Mouse (Mus musculus) neutrophil, adult 5-6 weeks (primary cell): ENCODE measurements around the gene Anks3. TPM values are rescaled to one million over a fixed set of nuclear protein-coding genes. Genes with fewer than 3 reads are reported as not detected.
A peak's percentile ranks its signal among the peaks of the same experiment; 100 is the strongest.

ENCODE experiments used
- ATAC-seq: fragments of 151-379, 151-347 bp; 2 replicates; pipeline ENCODE4 v1.8.0; 2017; ENCODE audit warnings: mild to moderate bottlenecking, moderate TSS enrichment; ENCODE audit not compliant: insufficient number of reproducible peaks, poor library complexity, low FRiP score, severe bottlenecking; ENCODE audit errors: extremely low read depth
- total RNA-seq: library from RNA; stranded (forward); fragments of 200-1000 nt; gene quantifications from 2 replicates; pipeline ENCODE4 v1.2.3, GENCODE M21; 2017

Anks3 gene
- total RNA-seq, 1 experiment from 2014 or later, result 84.8 TPM

DNA sequence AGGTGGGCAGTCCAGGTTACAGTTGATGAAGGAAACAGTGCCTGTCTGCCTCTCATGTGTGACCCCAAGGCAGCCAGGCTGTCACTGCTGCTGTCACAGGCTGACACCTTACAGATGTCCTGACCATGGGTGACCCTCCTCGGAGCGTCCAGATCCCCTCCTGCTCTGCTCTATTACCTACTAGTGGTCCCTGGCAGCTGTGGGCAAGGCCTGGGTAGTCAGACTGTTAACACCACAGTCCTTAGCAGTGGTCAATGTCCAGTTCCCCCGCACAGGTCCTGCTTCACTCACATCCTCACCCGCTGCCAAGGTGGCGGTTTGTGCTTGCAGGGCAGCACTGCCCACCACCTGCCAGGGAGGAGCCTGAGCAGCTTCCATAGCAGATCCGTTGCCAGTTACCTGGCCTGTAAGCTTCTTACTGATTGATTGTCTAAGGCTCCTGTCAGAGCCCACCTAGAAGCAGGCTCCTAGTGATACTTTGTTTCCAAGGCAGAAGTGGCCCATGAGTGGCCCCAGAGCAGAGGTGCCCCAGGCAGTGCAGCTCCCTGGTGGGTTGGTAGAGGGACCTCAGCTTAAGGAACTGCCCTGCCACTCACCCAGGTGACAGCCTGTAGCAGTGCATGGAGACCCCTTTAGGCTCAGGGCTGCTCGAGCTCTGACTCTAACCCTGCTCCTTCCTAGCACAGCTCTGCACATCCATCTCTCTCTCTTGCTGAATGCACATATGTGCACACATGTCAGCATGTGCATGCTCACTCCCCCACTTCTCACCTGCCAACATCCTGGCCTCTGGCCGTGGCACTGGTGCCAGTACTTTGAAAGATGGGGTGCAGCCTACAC lies 26.4 kb downstream of the Anks3 start:
- ATAC-seq, result no peak

DNA sequence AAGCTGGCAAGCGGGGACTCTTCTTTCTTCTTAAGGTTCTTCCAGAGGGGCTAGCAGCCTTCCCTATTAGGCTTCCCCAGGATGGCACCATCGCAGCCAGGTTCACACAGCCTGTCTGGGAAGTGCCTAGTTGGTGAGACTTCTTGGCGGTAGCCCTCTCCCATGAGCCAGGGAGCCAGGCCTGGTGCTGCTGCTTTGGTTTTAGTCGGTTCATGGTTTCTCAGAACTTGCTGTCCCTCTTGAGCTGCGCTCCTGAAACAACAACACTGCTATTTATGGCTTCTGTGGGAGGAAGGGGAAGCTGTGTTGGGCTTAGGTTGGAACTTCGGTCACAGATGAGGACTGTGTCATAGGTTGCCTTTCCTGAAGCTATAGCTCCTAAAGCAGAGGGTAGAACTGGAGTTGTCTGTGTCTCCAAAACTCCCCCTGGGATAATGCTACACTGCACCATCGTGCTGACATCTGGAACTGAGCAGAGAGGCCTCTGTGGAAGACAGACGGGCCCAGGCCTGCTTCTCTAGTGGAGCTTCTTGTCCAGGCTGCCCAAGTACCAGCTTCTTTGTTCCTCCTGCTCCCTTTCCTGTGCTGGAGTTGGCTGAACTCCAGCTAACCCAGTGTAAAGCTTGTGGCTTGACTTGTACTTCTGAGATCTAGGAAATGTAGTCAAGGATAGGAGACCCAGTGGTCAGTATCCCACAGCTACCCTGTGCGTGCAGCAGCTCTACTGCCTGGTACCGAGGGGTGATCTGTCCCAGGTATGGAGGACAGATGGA lies 27.9 kb downstream of the Anks3 start:
- ATAC-seq, result no peak

DNA sequence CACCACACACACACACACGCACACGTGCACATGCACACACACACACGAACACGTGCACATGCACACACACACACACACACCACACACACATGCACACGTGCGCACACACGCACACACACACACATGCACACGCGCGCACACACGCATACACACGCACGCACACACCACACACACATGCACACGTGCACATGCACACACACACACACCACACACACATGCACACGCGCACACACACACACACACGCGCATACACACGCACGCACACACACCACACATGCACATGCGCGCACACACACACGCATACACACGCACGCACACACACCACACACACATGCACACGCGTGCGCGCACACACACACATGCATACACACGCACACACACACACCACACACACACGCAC lies 28.6 kb downstream of the Anks3 start:
- no peak for ATAC-seq

DNA sequence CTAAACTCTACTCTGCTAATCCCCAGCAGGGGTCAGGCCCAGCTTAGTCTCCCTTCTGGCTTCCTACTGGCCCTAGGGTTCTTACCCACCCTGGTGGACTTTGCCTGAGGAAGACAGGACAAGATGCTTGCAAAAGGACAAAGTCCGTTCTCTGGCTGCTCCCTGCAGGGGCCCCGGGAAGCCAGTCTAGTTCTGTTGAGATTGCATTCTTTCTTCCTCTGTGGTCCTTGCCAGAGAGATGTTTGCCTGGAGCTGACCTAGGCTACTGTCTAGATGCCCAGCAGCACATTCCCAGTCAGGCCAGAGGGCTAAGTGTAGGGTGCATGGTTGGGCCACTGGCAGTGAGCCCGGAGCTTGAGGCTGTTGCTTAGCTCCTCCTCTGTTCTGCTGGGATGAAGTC lies 31.6 kb downstream of the Anks3 start:
- no peak for ATAC-seq

DNA sequence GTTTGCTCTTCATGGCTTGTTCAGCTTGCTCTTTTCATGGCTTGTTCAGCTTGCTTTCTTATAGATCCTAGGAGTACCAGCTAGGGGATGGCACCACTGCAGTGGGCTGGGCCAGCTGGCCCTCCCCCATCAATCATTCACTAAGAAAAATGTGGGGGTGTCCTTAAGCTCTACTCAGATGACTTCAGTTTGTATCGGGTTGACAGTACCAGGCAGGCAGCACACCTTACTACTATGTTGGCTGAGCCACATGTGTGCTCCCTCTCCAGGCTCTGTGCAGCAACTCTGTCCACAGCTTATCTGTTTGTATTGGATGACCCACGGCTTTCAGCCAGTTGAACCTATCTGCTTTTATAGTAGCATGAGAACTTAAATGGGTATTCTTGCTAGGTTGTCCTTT lies 35.5 kb downstream of the Anks3 start:
- ATAC-seq, result no peak

DNA sequence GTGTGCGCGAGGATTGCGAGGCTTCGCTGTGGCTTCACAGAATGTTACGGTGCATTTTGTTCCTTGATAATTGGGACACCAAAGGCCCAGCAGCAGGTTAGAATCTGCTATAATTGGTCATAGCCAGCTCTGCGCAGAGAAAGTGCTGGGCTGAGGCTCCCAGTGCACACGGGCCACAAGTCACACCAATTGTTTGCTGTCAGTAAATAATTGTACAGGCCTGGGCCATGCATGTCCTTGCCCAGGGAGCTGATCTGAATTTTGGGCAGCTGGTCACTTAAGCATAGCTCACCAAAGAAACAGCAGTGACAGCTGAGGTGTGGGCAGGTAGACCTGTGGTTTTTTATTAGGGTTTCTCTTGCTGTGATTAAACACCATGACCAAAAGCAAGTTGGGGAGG lies 36.0 kb downstream of the Anks3 start:
- ATAC-seq, result no peak

DNA sequence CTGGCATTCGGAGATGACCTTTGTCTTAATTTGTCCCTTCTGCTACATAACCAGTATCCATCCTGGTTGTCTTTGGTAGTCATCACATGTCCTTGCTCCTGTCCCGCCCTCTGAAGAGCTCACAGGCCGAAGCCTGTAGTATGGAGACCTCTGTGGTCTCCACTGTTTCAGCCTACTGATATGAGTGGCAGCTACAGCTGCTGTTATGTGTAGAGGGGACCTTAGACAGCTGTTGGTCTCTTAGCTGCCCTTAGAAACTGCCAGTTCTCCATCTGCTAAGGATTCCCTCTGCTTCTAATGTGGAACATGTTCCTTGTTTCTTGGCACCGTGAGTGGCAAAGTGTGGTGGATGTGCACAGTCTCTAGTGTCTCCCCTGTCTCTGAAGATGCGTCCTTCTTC lies 40.0 kb downstream of the Anks3 start:
- ATAC-seq, result no peak

DNA sequence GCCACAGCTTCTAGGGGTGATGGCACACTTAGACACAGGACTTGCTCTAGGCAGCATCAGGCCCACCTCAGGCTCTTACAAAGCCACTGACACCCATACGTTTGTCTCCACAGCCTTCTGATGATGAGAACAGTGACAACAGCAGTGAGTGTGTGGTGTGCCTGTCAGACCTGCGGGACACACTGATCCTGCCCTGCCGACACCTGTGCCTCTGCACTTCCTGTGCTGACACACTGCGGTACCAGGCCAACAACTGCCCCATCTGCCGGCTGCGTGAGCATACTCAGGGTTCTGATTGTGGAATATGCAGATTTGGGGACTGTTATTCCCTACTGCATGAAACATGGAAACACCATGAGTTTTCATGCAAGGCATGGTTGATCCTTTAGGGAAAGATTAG lies 41.5 kb downstream of the Anks3 start:
- no peak for ATAC-seq

DNA sequence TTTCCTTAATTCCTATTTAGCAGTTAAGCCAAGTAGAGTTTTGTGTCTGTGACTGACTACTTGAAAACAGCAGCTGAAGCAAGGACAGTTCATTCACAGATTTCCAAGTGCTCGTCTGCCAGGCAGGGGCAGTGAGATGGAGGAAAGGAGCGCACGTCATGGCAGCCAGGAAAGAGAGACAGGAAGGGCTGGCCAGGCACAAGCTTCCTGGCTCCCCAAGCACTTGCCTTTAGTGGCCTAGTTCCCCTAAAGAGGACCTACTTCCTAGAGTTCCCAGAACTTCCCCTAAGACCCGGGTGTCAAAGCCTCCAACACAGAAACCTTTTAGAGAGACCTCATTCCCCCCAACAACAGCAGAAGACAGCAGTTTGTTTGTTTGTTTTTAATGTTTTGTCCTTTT lies 43.4 kb downstream of the Anks3 start:
- ATAC-seq, result no peak

DNA sequence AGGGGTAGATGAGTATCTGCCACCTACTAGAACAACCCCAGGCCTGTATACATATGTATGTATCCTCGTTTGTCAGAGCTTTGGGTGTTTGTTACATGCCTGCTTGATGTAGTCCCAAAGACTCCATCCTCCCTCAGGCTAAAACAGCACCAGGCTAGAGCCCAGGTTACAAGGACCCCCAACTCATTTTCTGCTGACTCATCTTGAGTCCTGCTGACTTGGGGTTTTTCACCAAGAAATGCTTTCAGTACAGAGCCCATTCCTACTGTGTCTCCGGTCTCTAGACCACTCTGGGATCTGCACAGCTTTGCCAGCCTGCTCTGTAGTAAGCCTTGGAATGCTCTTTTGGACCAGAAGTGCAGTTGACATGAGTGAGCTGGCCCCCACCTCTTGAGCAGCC lies 47.4 kb downstream of the Anks3 start:
- ATAC-seq, result no peak

DNA sequence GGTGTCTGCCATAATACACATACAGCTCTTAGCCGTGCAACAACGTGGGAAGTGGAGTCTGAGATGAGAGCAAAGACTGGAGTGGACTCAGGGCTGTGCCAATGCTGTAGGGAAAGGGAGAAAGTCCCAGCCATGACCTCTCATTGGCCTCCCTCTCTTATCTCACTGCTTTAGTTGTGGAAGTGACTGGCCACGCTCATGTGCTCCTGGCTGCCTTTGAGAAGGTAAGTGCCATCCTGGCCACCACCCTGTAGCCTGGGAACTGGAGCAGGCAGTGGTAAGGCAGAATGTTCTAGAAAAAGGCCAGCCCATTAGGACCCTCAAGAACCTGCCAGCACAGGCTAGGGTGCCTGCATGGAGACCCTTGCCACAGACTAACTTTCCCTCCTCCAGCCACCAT lies 48.1 kb downstream of the Anks3 start:
- no peak for ATAC-seq

DNA sequence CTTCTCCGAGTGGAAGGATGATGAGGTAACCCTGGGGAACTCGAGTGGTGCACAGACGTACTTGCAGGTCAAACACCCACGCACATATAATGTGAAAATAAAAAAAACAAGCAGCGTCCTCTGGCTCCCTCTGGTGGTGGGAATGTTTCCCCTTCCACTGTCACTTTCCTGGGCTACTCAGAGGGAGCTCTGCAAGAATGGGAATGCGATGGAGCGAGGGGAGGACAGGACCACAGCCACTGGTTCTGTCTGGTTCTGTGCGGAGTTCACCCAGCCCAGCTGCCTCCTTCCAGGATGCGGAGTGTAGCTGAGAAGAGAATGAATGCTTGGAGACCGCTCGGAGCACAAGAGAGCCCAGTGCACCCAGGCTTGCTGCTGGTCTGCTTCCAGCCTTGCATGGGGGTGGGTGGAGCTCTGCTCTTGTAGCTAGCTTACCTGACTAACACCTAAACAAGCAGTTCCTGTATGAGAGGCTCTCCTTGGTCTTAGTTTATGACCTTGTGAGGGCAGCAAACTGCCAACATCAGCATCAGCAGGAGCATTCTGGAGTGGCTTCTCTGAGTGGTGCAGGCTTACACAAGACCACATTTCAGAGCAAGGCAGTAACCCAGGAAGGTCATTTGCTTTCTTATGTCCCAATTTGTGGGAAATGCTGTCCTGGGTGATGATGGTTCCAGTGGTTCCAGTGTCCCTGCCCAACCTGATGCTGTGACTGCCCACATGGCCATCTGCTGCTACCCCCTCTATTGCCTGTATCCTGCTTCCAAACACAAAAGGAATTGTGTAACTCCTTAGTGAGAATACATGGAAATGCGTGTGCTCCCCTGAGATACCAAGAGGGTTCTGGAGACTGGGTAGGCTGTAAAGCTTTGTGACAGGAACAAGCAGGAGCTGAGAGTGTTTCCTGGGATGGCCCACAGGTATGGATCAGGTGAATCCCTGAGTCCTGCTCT lies 49.9 kb downstream of the Anks3 start:
- peak; percentile 62 for ATAC-seq

DNA sequence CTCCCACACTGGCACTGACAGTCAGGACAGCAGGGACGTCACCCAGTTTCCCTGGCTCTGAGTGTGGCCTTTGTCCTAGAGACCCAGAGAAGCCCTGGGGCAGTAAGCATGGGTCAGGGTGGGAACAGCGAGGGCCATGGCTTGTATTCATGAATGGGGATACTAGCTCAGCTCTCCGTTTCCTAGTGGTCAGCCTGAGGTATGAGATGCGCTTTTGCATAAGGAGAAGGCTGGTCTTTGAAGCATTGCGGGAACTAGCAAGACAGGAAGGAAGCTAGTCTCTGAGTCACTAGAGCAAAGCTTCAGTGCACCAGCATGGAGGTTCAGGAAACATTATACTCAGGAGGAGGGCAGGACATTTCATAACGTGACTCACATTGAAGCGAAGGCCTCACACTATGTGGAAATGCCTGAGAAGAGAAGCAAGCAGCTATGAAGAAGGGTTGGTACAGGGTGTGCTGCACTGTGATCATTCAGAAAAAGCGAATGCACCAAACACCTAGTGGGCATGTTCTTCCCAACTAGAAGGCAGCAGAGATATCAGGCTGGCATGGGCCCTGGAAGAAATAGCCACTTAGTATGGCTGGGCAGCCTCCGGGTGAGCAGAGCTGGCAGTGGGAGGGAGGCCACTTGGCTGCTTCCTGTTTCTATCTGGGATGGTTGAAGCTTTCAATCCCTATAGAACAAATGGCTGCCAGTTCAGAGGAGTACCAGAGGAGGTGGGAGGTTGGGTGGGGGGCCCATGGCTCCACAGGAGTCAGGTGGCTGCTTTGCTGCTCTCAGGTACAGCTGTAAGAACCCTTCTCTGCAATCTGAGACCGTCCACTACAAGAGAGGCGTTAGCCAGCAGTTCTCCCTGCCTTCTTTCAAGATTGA lies 50.9 kb downstream of the Anks3 start:
- peak; percentile 81 for ATAC-seq

DNA sequence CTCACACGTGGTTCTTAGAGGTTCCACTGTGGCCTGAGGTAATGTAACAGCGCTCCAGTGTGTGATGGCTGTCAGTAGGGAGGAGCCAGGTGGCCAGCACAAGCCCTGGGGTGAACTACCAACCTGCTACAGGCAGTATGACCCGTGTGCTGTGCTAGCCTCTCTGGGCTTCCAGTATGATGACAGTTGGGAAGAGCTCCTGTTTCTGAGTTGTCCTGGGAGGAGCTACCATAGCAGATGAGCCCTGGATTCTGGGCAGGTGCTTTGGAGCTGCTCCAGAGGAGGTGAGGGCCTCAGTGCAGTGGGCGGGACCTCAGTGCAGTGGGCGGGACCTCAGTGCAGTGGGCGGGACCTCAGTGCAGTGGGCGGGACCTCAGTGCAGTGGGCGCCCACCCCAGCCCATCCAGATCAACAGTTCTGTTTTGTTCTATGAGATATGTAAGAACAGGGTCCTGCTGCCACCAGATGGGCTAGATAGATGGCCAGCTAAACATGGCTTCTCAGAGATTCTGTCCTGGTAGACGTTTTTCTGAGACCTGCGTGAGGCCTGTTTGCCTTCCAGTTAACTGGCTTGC lies 51.8 kb downstream of the Anks3 start:
- ATAC-seq, result no peak

DNA sequence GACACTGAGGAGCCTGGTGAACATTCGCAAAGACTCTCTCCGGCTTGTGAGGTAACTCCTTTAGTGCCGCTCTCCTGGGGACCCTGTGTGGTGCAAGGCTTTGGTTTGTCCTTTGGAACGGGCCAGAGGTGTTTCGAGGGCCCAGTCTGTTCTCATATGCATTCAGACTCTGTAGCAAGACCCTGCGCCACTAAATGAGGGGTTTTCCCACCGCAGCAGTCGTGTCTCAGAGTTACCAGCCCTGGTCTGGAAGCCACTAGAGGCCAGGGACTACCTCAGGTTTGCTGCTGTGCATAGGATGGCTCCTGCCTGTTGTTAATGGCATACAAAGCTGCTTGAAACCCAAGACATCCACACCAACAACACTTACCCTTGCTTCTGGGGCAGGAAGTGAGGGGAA lies 53.2 kb downstream of the Anks3 start:
- no peak for ATAC-seq

DNA sequence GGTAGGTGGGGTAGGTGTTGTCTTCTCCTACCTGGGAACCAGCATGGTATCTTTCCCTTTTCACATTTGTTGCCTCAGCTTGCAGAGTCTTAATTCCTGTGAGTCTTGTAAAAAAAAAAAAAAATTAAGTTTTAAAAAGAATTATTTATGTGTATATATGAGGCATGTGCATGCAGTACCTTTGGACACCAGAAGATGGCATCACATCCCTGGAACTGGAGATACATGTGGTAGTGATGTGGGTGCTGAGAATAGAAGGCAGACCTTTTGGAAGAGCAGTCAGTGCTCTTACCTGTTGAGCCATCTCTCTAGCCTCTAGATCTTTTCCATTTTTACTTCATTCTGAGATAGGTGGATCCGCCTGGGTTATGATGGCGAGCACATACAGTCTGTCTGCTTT lies 54.3 kb downstream of the Anks3 start:
- no peak for ATAC-seq

DNA sequence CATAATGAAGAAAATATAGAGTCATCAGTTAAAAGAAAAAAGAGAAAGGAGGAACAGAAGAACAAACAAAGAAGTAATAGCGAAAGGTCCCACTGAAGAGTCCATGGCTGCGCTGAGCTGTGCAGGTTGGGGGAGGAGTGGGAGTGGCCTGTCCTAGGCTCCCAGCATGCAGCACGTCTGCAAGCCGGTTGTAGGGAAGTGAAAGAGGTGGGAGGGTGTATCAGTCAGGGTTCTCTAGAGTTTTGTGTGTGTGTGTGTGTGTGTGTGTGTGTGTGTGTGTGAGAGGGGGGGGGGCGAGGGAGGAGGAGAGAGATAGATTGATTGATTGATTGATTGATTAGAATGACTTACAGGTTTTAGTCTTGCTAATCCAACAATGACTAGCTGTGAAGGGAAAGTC lies 56.0 kb downstream of the Anks3 start:
- ATAC-seq, result peak; percentile 89

DNA sequence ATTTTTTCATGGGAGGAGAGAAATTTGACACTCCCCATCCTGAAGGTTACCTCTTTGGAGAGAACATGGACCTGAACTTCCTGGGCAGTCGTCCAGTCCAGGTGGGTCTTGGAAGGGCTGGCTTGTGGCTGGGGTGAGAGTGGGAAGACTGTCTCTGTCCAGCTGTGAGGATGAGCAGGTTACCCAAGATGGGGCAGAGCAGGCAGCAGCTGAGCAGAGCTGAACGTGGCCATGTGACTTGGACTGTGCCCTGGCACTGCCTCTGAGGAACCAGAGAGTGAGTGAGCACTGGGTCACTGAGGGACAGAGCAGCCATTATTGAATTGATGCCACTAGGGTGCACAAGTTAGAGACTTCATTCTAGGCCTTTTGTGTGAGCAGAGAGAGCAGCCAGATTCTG lies 56.6 kb downstream of the Anks3 start:
- no peak for ATAC-seq
